Mouse (Mus musculus): ENCODE measurements around the gene D17H6S53E. TPM values are rescaled to one million over a fixed set of nuclear protein-coding genes. Genes with fewer than 3 reads are reported as not detected.

D17H6S53E gene
- polyA plus RNA-seq (2014; fragmentation: Illumina TruSeq; extraction: RNeasy Lipid Tissue Mini Kit (QIAGEN cat#74804); ENCODE audit: insufficient read depth, low read depth, low replicate concordance) = 11.1 TPM

DNA sequence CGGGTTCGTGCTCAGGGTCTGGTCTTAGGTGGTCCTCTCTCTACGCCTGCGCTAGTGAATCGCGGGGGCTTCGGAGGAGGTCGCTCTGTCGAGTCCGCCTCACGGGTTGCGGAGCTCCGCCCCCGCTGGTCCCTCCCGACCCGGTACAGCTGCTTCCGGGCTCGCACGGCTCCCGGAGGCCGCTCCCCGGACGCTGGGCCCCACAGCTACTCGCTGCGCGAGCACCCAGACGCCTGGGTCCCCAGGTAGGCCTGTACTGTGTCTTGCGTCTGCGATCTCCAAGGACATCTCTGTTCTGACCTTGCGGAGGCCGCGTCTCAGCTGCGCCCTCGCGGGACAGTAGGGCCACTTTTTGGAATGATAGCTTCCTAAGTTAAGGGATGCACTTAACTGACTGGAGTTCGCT lies at the start of gene D17H6S53E:
Gene D17H6S53E, plus strand, starts transcription at position 168 of the 406 bp plus-strand sequence.

DNA sequence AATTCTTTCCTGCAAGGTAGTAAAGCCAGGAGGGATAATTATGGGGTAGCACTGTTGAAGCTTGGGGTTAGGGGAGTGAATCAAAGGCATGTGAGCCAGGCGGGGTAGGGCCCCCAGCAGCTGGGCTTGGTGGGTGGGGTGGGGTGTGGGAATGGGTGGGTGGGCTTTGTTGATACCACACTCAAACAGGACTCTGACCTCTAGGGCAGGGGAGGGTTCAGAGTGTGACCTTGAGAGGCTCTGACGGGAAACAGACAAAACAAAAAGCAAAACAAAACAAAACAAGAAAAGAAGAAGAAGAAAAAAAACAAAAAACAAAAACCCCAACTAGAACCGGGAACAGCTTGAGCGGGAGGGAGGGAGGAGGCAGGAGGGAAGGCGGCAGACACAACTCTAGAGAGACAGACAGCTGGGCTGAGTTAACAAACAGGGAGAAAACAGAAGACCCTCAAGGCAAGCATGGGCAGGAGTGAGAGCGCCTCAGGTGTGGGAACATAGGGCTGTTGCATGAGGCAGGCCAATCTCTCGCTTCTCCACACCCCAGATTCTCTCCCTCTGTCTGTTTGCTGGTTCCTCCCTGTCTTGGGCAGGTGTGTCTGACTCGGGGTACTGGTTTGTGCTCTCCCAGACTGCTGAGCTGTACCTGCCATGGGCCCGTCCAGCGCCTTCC lies 49.5 kb upstream of the D17H6S53E start, which contains the start of gene Ly6g6e:
Gene Ly6g6e, plus strand, starts transcription at position 396 of the 670 bp plus-strand sequence.

DNA sequence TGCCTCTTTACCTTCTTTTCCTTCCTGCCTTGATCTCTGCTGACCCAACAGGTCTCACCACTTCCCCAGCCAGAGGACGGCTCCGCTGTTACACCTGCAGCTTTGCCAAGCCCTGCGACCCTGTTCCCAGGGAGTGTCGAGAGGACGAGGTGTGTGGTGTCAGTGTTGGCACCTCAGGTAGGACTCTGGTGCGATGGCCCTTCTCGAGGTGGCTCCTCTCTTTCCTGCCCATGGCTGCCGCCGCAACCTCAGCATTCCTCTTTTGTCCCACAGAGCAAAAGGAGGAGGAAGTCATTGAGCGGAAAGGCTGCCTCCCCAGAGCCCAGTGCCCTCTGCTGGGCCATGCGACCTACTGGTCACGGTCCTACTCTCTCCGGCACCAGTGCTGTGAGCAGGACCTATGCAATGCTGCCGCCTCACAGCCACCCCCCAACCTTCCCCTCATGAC lies 48.4 kb upstream of the D17H6S53E start, which contains the start of gene Ly6g6d:
Gene Ly6g6d, minus strand, starts transcription at position 280 of the 448 bp plus-strand sequence.

DNA sequence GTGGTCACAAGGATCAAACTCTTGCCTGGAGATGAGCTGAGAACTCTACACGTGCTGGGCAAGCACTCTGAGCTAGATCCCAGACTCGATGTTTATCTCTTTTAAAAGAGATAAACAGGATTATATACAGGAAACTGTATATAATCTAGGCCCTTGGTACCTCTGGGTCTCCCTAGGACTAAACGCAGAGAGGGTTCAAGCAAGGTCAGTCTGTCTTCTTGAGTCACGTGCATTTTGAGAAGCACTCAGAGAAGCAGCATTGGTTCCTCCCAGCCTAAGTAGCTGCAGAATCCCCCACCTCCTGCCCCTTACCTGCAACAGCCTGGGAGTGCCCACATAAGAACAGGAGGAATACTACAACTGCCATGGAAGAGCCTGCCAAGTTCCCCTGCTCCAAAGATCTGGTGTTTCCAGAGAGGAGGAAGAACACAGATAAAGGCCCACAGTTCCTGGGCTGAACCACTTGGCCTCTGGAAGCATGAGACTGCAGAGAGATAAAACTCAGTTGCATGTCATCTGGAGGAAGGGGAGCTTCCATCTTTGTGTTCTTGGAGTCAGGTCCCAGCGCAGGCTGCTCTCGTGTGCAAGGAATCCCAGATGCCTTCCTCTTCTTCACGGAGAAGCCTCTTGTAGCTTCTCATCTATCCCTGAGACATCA lies 40.8 kb upstream of the D17H6S53E start, which contains the start of gene Ly6g6f:
Gene Ly6g6f, minus strand, starts transcription at position 403 of the 658 bp plus-strand sequence.

DNA sequence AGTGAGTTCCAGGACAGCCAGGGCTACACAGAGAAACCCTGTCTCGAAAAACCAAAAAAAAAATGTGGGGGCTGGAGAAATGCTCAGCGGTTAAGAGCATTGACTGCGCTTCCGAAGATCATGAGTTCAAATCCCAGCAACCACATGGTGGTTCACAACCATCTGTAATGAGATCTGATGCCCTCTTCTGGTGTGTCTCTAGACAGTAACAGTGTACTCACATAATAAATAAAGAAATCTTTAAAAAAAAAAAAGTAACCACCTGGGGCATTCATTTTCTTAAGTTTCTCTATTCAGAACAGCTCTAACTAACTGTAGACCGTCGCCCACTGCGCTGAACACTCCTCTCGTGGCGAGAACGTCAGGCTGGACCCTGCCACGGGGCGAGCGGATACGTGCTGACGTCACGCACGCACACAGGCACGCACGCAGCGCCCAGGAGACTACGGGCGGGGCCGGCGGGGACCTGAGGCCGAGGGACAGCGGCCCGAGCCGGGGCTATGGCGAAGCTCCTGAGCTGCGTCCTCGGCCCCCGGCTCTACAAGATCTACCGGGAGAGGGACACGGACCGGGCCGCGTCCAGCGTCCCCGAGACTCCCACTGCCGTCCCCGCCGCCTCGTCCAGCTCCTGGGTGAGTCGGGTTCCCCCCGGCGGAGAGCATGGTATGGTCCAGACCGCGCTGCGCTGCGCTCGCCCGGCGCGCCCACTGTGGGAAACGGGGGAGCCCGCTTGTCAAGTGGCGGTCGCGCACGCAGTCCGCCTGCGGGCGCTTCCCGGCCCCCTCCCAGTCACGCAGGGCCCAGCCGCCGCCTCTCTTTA lies 37.1 kb upstream of the D17H6S53E start, which contains the start of gene Abhd16a:
Gene Abhd16a, plus strand, starts transcription at position 439 of the 820 bp plus-strand sequence.

DNA sequence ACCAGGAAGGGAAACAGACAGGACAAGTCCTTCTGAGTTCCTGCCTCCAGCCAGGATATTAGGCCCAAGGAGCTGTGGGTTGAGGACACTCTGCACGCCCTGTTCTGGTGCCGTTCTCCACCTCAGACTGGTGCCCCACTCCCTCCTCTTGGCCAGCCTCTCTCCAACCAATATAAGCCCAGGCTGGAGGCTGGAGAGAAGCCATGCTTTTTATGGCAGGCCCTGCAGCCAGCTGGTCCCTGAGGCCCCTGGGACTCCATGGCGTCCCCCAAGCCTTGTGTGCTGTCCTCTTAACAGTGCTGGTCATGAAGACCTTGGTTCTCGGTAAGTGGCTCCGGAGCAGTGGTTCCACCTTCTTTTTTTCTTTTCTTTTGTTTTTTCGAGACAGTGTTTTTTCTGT lies 18.1 kb upstream of the D17H6S53E start, which contains the start of gene Ly6g5c:
Gene Ly6g5c, plus strand, starts transcription at position 183 of the 400 bp plus-strand sequence.

DNA sequence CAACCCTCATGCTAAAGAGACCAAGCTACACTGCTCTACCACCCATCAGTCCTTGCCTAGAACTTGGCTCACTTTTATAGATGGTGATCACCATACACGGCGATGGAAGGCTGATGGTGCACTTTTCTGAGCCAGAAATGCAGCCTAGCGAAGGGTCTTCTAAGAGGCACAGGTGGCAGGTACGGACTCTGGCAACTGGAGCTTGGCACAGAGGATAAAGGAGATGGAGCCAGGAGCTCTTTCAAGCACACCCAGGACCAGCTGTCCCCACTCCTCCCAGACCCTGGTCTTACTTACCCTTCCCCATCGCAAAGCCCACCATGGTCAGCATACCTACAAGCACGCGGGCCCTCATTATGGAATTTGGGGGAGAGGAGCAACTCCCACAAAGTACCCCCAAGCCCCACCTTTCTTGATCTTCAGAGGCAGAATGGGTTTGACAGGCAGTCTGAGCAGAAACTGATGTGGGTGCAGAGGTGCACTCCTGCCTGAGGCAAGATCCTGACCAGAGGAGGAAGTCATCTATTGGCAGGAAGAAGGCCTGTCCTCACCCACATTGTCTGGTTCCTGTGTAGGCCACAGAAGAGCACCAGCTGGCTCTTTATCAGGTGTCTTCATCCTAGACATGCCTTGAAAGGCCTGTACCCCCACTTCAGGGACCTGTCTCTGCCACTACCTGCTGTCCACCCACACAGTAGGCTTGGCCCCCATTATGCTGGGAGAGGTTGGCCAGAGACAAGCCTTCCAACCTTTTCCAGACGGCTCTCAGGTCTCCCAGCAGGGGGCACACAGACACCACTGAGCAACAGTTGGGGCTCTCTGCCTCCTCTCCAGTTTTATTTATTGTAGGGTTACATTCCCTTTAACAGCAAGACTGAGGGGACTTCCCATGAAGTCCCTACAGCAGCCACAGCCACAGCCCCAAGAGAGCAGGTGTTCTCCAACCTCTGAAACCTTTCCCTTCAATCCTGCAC lies 10.8 kb upstream of the D17H6S53E start, which contains the start of gene Ly6g5b:
Gene Ly6g5b, minus strand, starts transcription at position 383 of the 974 bp plus-strand sequence.

DNA sequence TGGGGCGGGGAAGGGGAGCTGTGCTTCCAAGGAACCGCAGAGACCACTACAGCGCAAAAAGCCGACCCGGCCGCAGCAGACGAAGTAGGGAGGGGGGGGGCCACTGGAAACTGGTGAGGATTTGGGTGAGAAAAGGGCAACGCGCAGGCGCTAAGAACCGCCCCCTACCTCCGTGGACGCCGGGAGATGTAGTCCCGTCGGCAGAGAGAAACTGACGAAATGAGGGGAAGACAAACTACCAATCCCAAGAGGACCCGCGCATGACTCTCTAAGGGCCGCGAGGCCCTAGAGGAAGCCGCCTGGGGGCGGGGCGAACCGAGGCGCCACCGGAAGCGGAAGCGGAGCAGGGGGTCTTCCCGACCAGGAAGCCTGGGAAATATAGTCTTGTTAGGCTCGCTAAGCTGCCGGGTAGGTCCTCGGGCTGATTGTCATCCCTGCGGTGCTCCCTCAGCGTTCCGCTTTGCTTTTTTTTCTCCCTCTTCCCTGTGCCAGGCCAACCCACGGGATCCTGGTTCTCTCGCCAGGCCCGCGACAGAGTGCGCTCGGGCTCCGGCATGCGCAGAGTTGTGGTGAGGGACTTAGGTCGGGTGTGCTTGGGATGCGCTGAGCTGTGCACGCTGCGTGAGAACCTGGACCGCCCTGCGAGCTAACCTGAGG lies 4.9 kb upstream of the D17H6S53E start, which contains the start of gene Gpank1:
Gene Gpank1, plus strand, starts transcription at position 313 of the 657 bp plus-strand sequence.

DNA sequence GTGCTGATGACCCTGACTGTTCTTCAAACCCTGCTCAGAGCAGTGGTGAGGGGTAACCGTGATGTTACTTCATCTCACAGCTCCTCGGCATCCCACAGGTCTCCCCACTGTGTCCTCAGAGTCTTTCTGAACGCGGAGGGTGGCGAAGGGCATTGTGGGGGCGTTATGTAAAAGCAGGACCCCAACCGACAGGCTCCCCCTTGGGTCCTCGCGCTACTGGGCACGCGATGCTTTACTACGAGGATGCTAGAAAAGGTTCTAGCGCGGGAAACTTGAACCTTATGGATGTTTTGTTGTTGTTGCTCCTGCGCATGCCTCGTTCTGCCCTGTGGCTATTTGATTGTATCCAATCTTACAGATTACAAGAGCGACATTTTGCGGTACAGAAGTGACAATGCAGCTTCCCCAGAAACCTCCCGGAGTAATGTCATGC lies 4.3 kb upstream of the D17H6S53E start, which contains the start of gene Csnk2b:
Gene Csnk2b, minus strand, starts transcription at position 183 of the 433 bp plus-strand sequence.

DNA sequence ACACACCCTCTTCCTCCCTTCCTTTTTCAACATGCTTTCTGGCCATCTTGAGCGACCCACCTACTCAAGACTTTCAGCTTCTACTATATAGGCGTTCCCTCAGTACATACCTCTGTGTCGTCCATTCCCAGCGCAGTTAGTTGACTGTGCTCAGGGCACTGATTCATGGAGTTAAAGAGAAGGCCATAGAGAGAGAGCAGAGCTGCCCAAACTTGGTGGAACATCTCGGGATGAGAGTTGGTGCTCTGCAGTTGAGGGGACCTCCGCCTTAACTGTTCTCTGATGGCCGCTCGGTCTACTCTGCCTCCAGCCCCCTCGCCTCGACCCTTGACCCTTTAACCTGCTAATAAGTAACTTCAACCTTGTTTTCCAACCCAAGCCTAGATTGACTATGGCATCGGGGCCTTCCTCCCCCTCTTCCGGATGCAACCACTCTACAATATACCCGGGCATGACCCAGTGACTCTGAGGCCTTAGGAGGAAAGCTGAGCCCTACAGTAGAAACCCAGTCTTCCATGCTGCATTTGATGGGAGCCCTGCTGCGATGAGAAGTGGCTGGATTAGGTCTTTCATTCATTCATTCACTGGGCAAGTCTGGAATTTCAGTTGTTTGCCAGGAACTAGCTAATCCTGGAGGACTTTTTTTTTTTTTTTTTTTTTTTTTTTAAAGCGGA lies 5.5 kb downstream of the D17H6S53E start, which contains the start of gene Apom:
Gene Apom, minus strand, starts transcription at position 551 of the 674 bp plus-strand sequence.

DNA sequence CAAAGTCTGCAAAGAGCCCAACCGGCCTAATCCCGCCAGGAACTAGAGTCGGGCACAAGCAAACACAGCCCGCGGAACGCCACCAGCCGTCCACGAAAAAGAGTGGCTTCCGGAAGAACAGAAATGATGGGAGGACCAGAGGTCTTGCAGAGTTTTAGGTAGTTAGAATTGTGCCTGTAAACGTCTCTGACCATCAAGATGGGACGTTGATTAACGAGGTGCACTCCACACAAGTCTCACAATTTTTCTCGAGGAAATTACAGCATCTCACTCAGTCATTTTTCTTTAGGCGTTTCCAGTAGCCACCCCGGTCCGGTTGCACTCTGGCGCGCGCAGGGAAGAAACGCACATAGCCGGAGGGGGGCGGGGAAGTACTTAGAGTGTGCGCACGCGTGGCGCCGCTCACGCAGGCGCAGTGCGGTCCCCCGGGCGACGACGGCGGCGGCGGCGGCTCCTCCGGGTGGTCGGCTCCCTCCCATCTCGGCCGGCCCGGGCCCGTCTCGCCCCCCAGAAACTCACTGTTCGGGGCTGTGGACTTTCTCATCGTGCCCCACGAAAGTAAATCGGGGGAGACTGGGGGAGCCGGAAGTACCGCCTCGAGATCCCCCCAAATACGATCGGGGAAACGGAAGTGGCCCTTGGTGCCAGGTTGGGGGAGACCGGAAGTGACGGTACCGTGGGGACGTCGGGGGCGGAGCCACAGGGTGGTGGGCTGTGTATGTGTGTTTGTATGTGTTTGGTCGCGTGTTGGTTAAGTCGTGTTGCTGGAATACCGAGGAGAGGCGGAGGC lies 8.8 kb downstream of the D17H6S53E start, which contains the start of gene Bag6:
Gene Bag6, plus strand, starts transcription at position 378 of the 790 bp plus-strand sequence.

DNA sequence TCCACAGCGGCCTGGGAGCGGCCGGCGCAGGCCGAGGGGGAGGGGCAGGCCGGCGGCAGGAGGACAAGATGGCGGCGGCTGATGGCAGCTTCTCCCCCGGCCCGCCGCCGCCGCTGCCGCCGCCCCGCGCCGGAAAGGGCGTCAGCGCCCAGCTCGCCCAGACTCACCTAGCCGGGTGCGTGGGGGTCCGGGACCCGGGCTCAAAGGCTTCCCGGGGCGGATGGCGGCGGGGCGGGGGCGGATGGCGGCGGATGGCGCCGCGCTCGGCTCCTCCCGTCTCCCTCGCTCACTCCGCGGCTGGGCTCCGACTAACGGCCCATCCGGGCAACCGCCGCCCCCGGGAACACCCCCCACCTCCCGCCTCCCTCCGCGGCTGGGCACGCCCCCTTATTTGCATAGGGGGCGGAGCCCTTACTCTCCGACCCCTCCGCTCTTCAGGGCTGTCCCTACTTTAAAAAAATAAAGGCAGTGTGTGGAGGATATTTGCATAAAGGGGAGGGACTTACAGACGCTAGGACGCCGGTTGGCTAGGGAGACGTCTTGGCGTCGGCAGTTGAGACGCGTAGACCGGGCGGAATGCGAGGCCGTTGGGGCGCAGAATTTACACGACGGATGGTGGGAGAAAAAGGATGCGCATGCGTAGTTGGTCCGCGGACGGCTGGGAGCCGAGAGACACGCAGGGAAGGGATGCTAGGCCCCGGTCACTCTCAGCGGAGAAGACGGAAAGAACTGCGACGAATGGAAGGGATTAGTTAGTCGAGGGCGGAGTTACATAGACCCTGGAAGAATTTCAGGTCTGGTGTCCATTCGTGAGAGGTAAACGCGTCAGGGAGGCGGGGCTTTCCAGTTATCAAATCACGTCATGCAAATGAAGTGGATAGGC lies 38.6 kb downstream of the D17H6S53E start, which contains the start of gene Prrc2a:
Gene Prrc2a, minus strand, starts transcription at position 330 of the 883 bp plus-strand sequence.

DNA sequence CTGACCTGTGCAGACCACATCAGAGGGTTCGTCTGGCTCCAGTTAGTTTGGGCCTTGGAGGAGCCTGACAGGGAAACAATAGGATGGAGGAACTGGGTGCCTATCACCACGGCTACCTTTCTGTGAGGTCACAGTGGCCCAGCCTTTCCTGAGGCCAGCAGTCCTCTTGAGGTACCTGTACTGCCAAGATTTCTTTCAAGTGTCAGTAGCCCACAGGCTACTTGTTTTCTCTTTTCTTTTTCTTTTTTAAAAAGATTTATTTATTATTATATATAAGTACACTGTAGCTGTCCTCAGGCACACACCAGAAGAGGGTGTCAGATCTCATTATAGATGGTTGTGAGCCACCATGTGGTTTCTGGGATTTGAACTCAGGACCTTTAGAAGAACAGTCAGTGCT lies 49.8 kb downstream of the D17H6S53E start, which contains the start of gene Aif1:
Gene Aif1, minus strand, starts transcription at position 101 of the 400 bp plus-strand sequence.

